Mouse (Mus musculus) limb, embryonic 14.5 days (tissue): ENCODE measurements around the gene Tbc1d10c. TPM values are rescaled to one million over a fixed set of nuclear protein-coding genes. Genes with fewer than 3 reads are reported as not detected.

ENCODE experiments used
- ATAC-seq: fragments of 200-750 bp; cut with Nextera tagmentation; 2 replicates; pipeline ENCODE4 v1.8.0; 2017; ENCODE audit warnings: low read depth, moderate number of reproducible peaks, moderate TSS enrichment; ENCODE audit not compliant: low FRiP score
- DNase-seq: peaks from one replicate; pipeline ENCODE4 v3.0.0-alpha.2; 2015; ENCODE audit warnings: low spot score
- H3K27ac ChIP-seq: fragments of 300-500 bp; sonication (generic); replicated peaks from 2 replicates; pipeline ENCODE4 v1.5.1; 2014; ENCODE audit warnings: low read depth, mild to moderate bottlenecking, low read length, moderate library complexity, mixed read lengths
- H3K27me3 ChIP-seq: fragments of 300-500 bp; sonication (generic); 2 replicates; pipeline ENCODE4 v1.6.1; 2014; ENCODE audit warnings: low read length, mixed read lengths; ENCODE audit not compliant: control insufficient read depth, insufficient read depth
- H3K36me3 ChIP-seq: fragments of 300-500 bp; sonication (generic); 2 replicates; pipeline ENCODE4 v1.6.1; 2014; ENCODE audit warnings: mild to moderate bottlenecking, low read length, moderate library complexity, mixed read lengths; ENCODE audit not compliant: control insufficient read depth, insufficient read depth
- H3K4me1 ChIP-seq: fragments of 300-500 bp; sonication (generic); 2 replicates; pipeline ENCODE4 v1.6.1; 2014; ENCODE audit warnings: antibody characterized with exemption, low read length, mixed read lengths; ENCODE audit not compliant: control insufficient read depth, insufficient read depth
- H3K4me2 ChIP-seq: fragments of 300-500 bp; sonication (generic); replicated peaks from 2 replicates; pipeline ENCODE4 v1.6.1; 2014; ENCODE audit warnings: low read depth, mild to moderate bottlenecking, low read length, moderate library complexity; ENCODE audit not compliant: severe bottlenecking
- H3K4me3 ChIP-seq: fragments of 300-500 bp; sonication (generic); replicated peaks from 2 replicates; pipeline ENCODE4 v1.5.1; 2014; ENCODE audit warnings: low read length
- H3K9ac ChIP-seq: fragments of 300-500 bp; sonication (generic); 2 replicates; pipeline ENCODE4 v1.6.1; 2014; ENCODE audit warnings: mild to moderate bottlenecking, low read depth, low read length, moderate library complexity; ENCODE audit not compliant: severe bottlenecking
- H3K9me3 ChIP-seq: fragments of 300-500 bp; sonication (generic); 2 replicates; pipeline ENCODE4 v1.6.1; 2016; ENCODE audit warnings: low read length; ENCODE audit not compliant: control insufficient read depth
- POLR2A ChIP-seq: fragments of 200-500 bp; IDR thresholded peaks from 2 replicates; pipeline ENCODE4 v1.8.0; 2012; ENCODE audit warnings: inconsistent platforms, mild to moderate bottlenecking, moderate library complexity, borderline replicate concordance; ENCODE audit not compliant: insufficient read depth, insufficient read length; ENCODE audit errors: extremely low read depth
- WGBS: fragments of 180-500 bp; shearing (Covaris S2); extraction: QIAGEN DNeasy Blood & Tissue Kit; methylation state at CpG from one replicate; pipeline ENCODE4 v1.1.7; 2014; 5-methylcytosine and 5-hydroxymethylcytosine counted together
- polyA plus RNA-seq, 2 experiments: library from polyadenylated mRNA; depleted of rRNA in 1 of 2; stranded (reverse) in 1 of 2; unstranded in 1 of 2; fragments of >200 nt; fragmentation: Nextera tagmentation in 1 of 2; extraction: Ambion mirVana in 1 of 2; gene quantifications; 2 replicates each; pipeline versions ENCODE4 v1.2.1 to v1.2.3; 2012 to 2014

Gene Tbc1d10c
- polyA plus RNA-seq, 2 experiments, result 3.9 to 4.5 TPM

DNA sequence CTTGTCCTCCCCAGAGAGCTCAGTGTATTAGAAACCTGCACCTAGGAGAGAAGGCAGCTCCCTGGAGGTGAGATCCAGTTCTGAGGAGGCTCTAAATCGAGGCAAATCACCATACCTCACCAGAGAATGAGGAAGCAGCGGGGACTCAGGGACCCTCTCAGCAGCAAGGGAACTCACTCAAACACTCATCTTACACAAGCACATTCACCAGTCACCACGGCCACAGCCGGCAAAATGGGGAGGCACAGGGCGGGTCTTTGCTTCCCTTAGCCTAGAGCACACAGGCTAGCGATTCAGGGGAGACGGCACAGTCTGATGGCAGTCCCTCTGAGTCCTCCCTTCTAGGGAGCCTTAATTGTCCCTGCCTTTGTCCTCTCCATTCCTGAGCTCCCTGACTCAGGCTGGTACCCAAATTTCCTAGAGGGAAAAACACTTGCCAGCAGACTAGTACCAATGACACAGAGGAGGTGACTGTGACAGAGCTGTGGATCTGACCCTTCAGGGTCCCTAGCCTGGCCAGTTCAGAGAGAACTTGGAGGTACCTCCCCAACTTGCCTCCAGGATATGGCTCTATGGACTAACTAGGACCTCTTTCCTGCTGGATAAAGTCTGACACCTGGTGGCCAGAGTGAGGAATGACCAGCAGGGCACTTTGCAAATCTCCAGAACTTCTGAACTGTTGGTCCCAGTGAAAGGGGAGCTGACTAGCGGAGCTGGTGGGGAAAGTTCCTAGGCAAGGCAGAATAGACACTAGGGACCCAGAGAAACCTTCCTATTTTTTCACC, 37.0 kb upstream of the Tbc1d10c start:
- no peak for TF ChIP-seq POLR2A
- 12% methylated on average over 8 of the region's 8 CpGs for WGBS
- H3K4me1 ChIP-seq, result peaks cover 9% of the 10 kb centered on the region; the same call in 1 of the 2 replicates

DNA sequence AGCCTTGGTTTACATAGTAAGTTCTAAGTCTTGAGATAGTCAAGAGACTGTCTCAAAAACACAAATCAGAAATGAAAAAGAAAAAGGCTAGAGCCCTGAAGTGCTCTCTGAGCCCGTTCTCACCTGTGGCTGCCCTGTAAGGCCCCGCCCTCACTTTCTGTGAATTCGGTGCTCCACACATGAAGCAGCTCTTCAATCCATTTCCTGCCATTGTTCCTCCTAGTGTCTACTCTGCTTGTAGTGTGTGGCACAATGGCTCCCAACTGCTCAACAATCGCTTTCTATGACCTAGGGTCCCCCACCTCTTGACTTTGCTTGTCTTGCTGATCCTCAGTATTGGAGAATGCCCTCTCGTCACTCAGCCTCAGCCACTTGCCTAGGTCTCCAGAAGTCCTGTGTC, 36.4 kb upstream of the Tbc1d10c start:
- Histone ChIP-seq H3K27ac (no peak overlapping the region), H3K36me3 (peaks cover 7% of the 10 kb centered on the region), H3K9me3 (no peaks in the 10 kb centered on the region), H3K4me2 (no peak overlapping the region), H3K9ac (no peak overlapping the region), H3K4me1 (peaks cover 8% of the 10 kb centered on the region; the same call in 1 of the 2 replicates), H3K27me3 (no peaks in the 10 kb centered on the region), H3K4me3 (no peak overlapping the region)
- WGBS, result 70% methylated on average over 5 of the region's 5 CpGs
- DNase-seq, result no peak
- TF ChIP-seq POLR2A, result no peak
- ATAC-seq, result no peak

More for the DNA sequence above, 37.0 kb upstream of the Tbc1d10c start:
- Histone ChIP-seq H3K27ac (no peak overlapping the region), H3K27me3 (no peaks in the 10 kb centered on the region), H3K9ac (no peak overlapping the region), H3K36me3 (peaks cover 1% of the 10 kb centered on the region; the same call in 1 of the 2 replicates), H3K9me3 (no peaks in the 10 kb centered on the region), H3K4me3 (no peak overlapping the region), H3K4me2 (no peak overlapping the region)
- peak; percentile 80 for DNase-seq
- ATAC-seq, result peak; percentile 63; the same call in 1 of the 2 replicates

DNA sequence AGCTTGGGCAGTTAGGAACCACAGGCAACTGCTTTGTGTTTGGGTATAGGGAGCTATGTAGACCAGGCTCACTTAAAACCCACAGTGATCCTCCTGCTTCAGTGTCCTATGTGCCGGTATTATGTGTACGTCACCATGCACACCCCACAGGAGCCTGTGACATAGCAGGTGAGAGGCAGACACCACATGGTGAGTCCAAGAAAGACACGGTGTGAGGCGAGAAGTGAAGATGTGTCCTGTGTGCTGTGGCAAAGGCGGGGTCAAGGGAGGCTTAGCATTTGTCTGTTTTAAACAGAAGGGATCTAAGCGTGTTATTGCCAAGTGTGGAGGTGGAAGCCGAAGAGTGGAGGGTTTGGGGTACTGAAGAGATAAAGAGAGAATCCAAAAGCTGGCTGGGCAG, 35.7 kb upstream of the Tbc1d10c start:
- DNase-seq, result no peak
- 0 out of 2 replicates have a peak, but pooled peaks cover 4% of the 10 kb centered on the region for H3K4me1 ChIP-seq
- no peak for TF ChIP-seq POLR2A
- H3K27ac ChIP-seq, result no peak overlapping the region
- no peak overlapping the region for H3K4me2 ChIP-seq
- H3K36me3 ChIP-seq, result peaks cover 14% of the 10 kb centered on the region
- no peak for ATAC-seq
- no peak overlapping the region for H3K9ac ChIP-seq
- 88% methylated on average over 7 of the region's 7 CpGs for WGBS
- no peaks in the 10 kb centered on the region for H3K9me3 ChIP-seq
- H3K4me3 ChIP-seq, result no peak overlapping the region
- H3K27me3 ChIP-seq, result no peaks in the 10 kb centered on the region

DNA sequence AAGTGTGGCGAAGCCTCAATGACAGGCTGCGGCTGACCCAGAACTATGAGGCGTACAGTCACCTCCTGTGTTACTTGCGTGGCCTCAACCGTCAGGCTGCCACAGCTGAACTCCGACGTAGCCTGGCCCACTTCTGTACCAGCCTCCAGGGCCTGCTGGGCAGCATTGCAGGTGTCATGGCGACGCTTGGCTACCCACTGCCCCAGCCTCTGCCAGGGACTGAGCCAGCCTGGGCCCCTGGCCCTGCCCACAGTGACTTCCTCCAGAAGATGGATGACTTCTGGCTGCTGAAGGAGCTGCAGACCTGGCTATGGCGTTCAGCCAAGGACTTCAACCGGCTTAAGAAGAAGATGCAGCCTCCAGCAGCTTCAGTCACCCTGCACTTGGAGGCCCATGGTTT, 31.1 kb upstream of the Tbc1d10c start:
- H3K27ac ChIP-seq, result no peak overlapping the region; the same call in 1 of the 2 replicates
- WGBS, result 74% methylated on average over 9 of the region's 11 CpGs
- H3K4me3 ChIP-seq, result no peak overlapping the region
- H3K9ac ChIP-seq, result no peak overlapping the region
- peaks cover 14% of the 10 kb centered on the region for H3K36me3 ChIP-seq
- ATAC-seq (no peak), DNase-seq (no peak)
- H3K9me3 ChIP-seq, result no peaks in the 10 kb centered on the region
- H3K4me1 ChIP-seq, result peaks cover 26% of the 10 kb centered on the region
- no peak overlapping the region for H3K4me2 ChIP-seq
- TF ChIP-seq POLR2A, result no peak
- H3K27me3 ChIP-seq, result no peaks in the 10 kb centered on the region

DNA sequence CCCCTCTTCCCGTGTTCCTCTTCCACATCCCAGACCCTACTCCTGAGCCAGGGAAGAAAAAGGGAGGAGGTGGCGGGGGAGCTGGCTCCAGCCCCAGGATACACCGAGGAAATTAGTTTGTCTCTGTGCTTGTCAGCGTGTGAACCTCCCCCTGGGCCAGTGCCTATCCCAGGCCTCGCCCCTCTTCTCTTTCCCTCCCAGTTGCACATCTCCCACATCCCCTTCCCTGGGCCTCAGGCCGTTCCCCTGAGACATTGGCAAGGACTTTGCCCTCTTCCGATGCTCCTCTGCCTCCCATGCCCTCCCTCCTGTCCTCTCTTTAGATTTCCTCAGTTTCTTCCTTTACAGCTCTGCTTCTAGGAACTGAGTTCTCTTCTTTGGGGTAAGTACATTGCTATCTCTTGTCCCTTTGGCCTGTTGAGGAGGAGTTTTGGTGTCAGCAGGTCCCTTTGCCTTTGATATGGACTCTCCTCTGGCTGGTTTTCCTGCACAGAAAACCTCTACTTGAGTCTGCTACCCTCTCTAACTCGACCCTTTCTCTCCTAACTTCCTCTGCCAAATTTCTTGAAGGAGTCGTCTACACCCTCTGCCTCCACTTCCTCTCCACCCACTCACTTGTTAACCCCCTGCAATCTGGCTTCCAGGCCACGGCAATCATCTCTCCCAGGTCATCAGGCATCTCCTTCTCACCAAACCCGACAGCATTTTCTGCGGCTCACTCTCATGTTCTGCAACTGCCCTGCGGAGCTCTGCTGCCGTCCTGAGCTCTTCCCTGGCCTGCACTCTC, 30.1 kb upstream of the Tbc1d10c start:
- Histone ChIP-seq H3K36me3 (peaks cover 14% of the 10 kb centered on the region), H3K4me3 (no peak overlapping the region), H3K27ac (no peak overlapping the region), H3K4me2 (no peak overlapping the region), H3K27me3 (no peaks in the 10 kb centered on the region), H3K4me1 (peaks cover 36% of the 10 kb centered on the region), H3K9ac (no peak overlapping the region; the same call in 1 of the 2 replicates), H3K9me3 (no peaks in the 10 kb centered on the region)
- 35% methylated on average over 14 of the region's 14 CpGs for WGBS
- ATAC-seq, result no peak
- no peak for DNase-seq
- TF ChIP-seq POLR2A, result no peak
